ENCODE assay signal across 15 mouse cellular contexts in the genomic region with DNA sequence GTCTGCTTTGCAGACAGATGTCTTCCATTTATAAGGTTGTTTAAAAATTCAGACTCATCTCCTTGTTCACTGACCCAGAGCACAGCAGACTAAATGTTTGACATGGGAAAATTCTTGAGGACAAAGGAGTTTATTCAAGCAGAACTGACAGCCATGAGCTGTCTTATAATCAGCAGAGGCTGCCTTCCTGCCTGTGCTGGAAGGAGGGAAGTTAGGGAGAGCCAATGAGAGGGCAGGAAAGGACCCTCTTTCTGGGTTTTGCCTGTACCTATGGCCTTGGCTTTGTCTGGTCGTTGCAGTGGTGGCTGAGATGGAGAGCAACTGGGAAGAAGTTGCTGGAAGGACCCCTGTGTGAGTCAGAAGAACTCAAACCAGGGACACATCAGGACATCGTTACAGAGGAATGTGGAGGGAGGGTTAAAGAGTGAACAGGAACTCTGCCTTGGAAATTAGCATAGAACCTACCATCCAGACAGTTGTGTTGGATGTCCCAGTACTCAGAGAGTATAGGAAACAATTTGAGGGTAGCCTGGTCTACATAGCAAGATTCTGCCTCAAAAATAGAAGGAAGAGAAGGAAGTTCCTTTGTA. TPM values are rescaled to one million over a fixed set of nuclear protein-coding genes. Genes with fewer than 3 reads are reported as not detected.
DNase-seq lines count a peak whose midpoint lies in the region; ATAC-seq and TF ChIP-seq lines count a peak whose summit lies in the region.
"Had no signal": no experiment of that assay in that cellular context is flagged by ENCODE, and none has a peak within 500 bp of the region (broad histone marks: within the 10 kb centered on the region; RNA-seq: fewer than 3 reads in every experiment).

No protein-coding gene starts in this region.

- no peak for ATAC-seq in intestine, embryonic 14.5 days (replicated peaks; ENCODE audit: low FRiP score, low TSS enrichment, low read depth)
- ATAC-seq in intestine, embryonic 16.5 days, result no peak; the same call in 1 of the 2 replicates
- peak; percentile 75 for ATAC-seq in hindbrain, embryonic 13.5 days (ENCODE audit: low FRiP score)
- 0 out of 2 replicates have a peak, but pooled peaks have one; percentile 58 for ATAC-seq in midbrain, embryonic 16.5 days

- no peak for DNase-seq in intestine, embryonic 14.5 days (ENCODE audit: low spot score)
- peak; percentile 58 for DNase-seq in brain, embryonic 14.5 days (ENCODE audit: low read depth)
- DNase-seq in thymus, postnatal 10 days (ENCODE audit: low spot score in 2 of 2), result no peak
- DNase-seq in heart, postnatal 36 days, result no peak
- DNase-seq in left cerebral cortex, postnatal 14 days (ENCODE audit: low spot score in 2 of 2), result no peak
- DNase-seq: adrenal gland, adult 8-10 months; cerebellum, adult 11 months; gastrocnemius, postnatal 14 days; kidney, postnatal 14 days; thymus, adult 2 months had no signal

- intact Hi-C loops in heart, postnatal 36 days (cut with DNase I), result no loop called here
- intact Hi-C loops in left cerebral cortex, postnatal 14 days (cut with DNase I), result no loop called here

- H3K36me3 ChIP-seq in intestine, embryonic 14.5 days (ENCODE audit: control insufficient read depth, insufficient read depth, low read length), result no peaks in the 10 kb centered on the region
- H3K36me3 ChIP-seq in intestine, embryonic 16.5 days (ENCODE audit: control insufficient read depth, insufficient read depth, low read length), result no peaks in the 10 kb centered on the region
- no peaks in the 10 kb centered on the region for H3K36me3 ChIP-seq in hindbrain, embryonic 13.5 days
- H3K36me3 ChIP-seq in midbrain, embryonic 16.5 days (ENCODE audit: control insufficient read depth, insufficient read depth, low read length), result no peaks in the 10 kb centered on the region
- H3K36me3 ChIP-seq: heart, embryonic 15.5 days; liver, embryonic 15.5 days had no signal

- H3K27me3 ChIP-seq in intestine, embryonic 14.5 days (replicated peaks; ENCODE audit: control insufficient read depth, insufficient read depth, low read length), result no peaks in the 10 kb centered on the region
- H3K27me3 ChIP-seq in intestine, embryonic 16.5 days (replicated peaks; ENCODE audit: control insufficient read depth, insufficient read depth, low read length), result no peaks in the 10 kb centered on the region
- no peaks in the 10 kb centered on the region for H3K27me3 ChIP-seq in hindbrain, embryonic 13.5 days
- H3K27me3 ChIP-seq in midbrain, embryonic 16.5 days (ENCODE audit: control insufficient read depth, insufficient read depth, low read depth, low read length), result no peaks in the 10 kb centered on the region
- H3K27me3 ChIP-seq: heart, embryonic 15.5 days; liver, embryonic 15.5 days had no signal

- TF ChIP-seq CTCF in brain, embryonic 14.5 days (IDR thresholded peaks at IDR 0.05; ENCODE audit: borderline replicate concordance, extremely low read depth, insufficient read depth, insufficient read length), result no peak

- TF ChIP-seq POLR2A in brain, embryonic 14.5 days (IDR thresholded peaks at IDR 0.05; ENCODE audit: borderline replicate concordance, extremely low read depth, insufficient read depth, insufficient read length, poor library complexity, severe bottlenecking), result no peak

- H3K27ac ChIP-seq in intestine, embryonic 14.5 days (ENCODE audit: low read depth), result peak overlapping the region; percentile 28; the same call in 1 of the 2 replicates
- H3K27ac ChIP-seq in intestine, embryonic 16.5 days (ENCODE audit: low read length), result no peak overlapping the region
- no peak overlapping the region for H3K27ac ChIP-seq in hindbrain, embryonic 13.5 days
- H3K27ac ChIP-seq in midbrain, embryonic 16.5 days (ENCODE audit: low read length), result no peak overlapping the region
- H3K27ac ChIP-seq: heart, embryonic 15.5 days; liver, embryonic 15.5 days had no signal

- 18% methylated on average over 2 of the region's 2 CpGs for WGBS in intestine, embryonic 14.5 days
- 12% methylated on average over 2 of the region's 2 CpGs for WGBS in intestine, embryonic 16.5 days
- WGBS in hindbrain, embryonic 13.5 days, result 7% methylated on average over 2 of the region's 2 CpGs
- 12% methylated on average over 2 of the region's 2 CpGs for WGBS in midbrain, embryonic 16.5 days

- H3K9ac ChIP-seq in intestine, embryonic 14.5 days (ENCODE audit: low read length), result no peak overlapping the region
- H3K9ac ChIP-seq in intestine, embryonic 16.5 days (ENCODE audit: low read depth, low read length), result no peak overlapping the region
- H3K9ac ChIP-seq in hindbrain, embryonic 13.5 days, result no peak overlapping the region
- H3K9ac ChIP-seq in midbrain, embryonic 16.5 days (ENCODE audit: low read depth, low read length), result no peak overlapping the region
- H3K9ac ChIP-seq: heart, embryonic 15.5 days; liver, embryonic 15.5 days had no signal

- no peak overlapping the region for H3K4me2 ChIP-seq in intestine, embryonic 14.5 days (ENCODE audit: low read length)
- H3K4me2 ChIP-seq in intestine, embryonic 16.5 days (ENCODE audit: low read depth, low read length), result no peak overlapping the region
- no peak overlapping the region for H3K4me2 ChIP-seq in hindbrain, embryonic 13.5 days
- no peak overlapping the region for H3K4me2 ChIP-seq in midbrain, embryonic 16.5 days (ENCODE audit: low read length)
- H3K4me2 ChIP-seq: heart, embryonic 15.5 days; liver, embryonic 15.5 days had no signal

- H3K4me3 ChIP-seq in intestine, embryonic 14.5 days (ENCODE audit: low read depth, low read length), result no peak overlapping the region
- no peak overlapping the region for H3K4me3 ChIP-seq in intestine, embryonic 16.5 days (ENCODE audit: low read length)
- no peak overlapping the region for H3K4me3 ChIP-seq in hindbrain, embryonic 13.5 days
- no peak overlapping the region for H3K4me3 ChIP-seq in midbrain, embryonic 16.5 days (ENCODE audit: low read depth, low read length)
- H3K4me3 ChIP-seq: heart, embryonic 15.5 days; liver, embryonic 15.5 days had no signal

- H3K9me3 ChIP-seq in intestine, embryonic 14.5 days (ENCODE audit: control insufficient read depth, low read length), result no peaks in the 10 kb centered on the region
- peaks cover 3% of the 10 kb centered on the region; the same call in 1 of the 2 replicates for H3K9me3 ChIP-seq in intestine, embryonic 16.5 days (ENCODE audit: control insufficient read depth, low read length)
- H3K9me3 ChIP-seq in hindbrain, embryonic 13.5 days, result no peaks in the 10 kb centered on the region
- no peaks in the 10 kb centered on the region for H3K9me3 ChIP-seq in midbrain, embryonic 16.5 days (replicated peaks; ENCODE audit: control insufficient read depth, low read length, poor library complexity, severe bottlenecking)
- H3K9me3 ChIP-seq: heart, embryonic 15.5 days; liver, embryonic 15.5 days had no signal

- H3K4me1 ChIP-seq in intestine, embryonic 14.5 days (replicated peaks; ENCODE audit: control insufficient read depth, insufficient read depth, low read length), result no peaks in the 10 kb centered on the region
- H3K4me1 ChIP-seq in intestine, embryonic 16.5 days (ENCODE audit: control insufficient read depth, insufficient read depth, low read length), result no peaks in the 10 kb centered on the region
- H3K4me1 ChIP-seq in hindbrain, embryonic 13.5 days (replicated peaks), result peaks cover 14% of the 10 kb centered on the region; the same call in 1 of the 2 replicates
- no peaks in the 10 kb centered on the region for H3K4me1 ChIP-seq in midbrain, embryonic 16.5 days (ENCODE audit: control insufficient read depth, insufficient read depth, low read length)
- H3K4me1 ChIP-seq: heart, embryonic 15.5 days; liver, embryonic 15.5 days had no signal

RNA-seq across cellular contexts. Expression of gene A630001G21Rik, which starts 35.4 kb away (rescaled TPM):
- polyA plus RNA-seq in intestine, embryonic 14.5 days (2014; fragmentation: Nextera tagmentation; extraction: Ambion mirVana), result 0.67 and 1.1 TPM in 2 replicates
- polyA plus RNA-seq in intestine, embryonic 16.5 days (2015; fragmentation: Nextera tagmentation; extraction: Ambion mirVana), result 0.56 and 1.3 TPM in 2 replicates
- polyA plus RNA-seq in brain, embryonic 14.5 days (2012; rRNA removed), result 0.67 and 0.75 TPM in 2 replicates
- polyA plus RNA-seq in hindbrain, embryonic 13.5 days (2015; fragmentation: Nextera tagmentation; extraction: Ambion mirVana), result 0.65 and 0.66 TPM in 2 replicates
- polyA plus RNA-seq in midbrain, embryonic 16.5 days (2015; fragmentation: Nextera tagmentation; extraction: Ambion mirVana), result 0.19 and 0.27 TPM in 2 replicates
- under 1 TPM; 0.24 to 0.36 TPM for total RNA-seq in heart, postnatal 36 days (2021)
- total RNA-seq in left cerebral cortex, postnatal 14 days (2021), result under 1 TPM; 0.61 to 0.83 TPM

RNA-seq across cellular contexts. Expression of gene Cab39, which starts 50.2 kb away (rescaled TPM):
- 43.5 and 46.2 TPM in 2 replicates for polyA plus RNA-seq in intestine, embryonic 14.5 days (2014; fragmentation: Nextera tagmentation; extraction: Ambion mirVana)
- 14.4 and 22.9 TPM in 2 replicates for polyA plus RNA-seq in intestine, embryonic 16.5 days (2015; fragmentation: Nextera tagmentation; extraction: Ambion mirVana)
- polyA plus RNA-seq in brain, embryonic 14.5 days (2012; rRNA removed), result 109 and 118 TPM in 2 replicates
- 49.6 and 52.8 TPM in 2 replicates for polyA plus RNA-seq in hindbrain, embryonic 13.5 days (2015; fragmentation: Nextera tagmentation; extraction: Ambion mirVana)
- 49.4 and 51.1 TPM in 2 replicates for polyA plus RNA-seq in midbrain, embryonic 16.5 days (2015; fragmentation: Nextera tagmentation; extraction: Ambion mirVana)
- total RNA-seq in heart, postnatal 36 days (2021), result 100 to 1,000 TPM; 110 to 111 TPM
- 100 to 1,000 TPM; 133 to 143 TPM for total RNA-seq in left cerebral cortex, postnatal 14 days (2021)

Comparison
In these comparisons a context has a peak if more than half of its experiments do, and no peak if none do; other contexts are left out.
1. ATAC-seq: peak in hindbrain, embryonic 13.5 days (single experiment) and midbrain, embryonic 16.5 days (single experiment); none in intestine, embryonic 14.5 days (single experiment) and intestine, embryonic 16.5 days (single experiment).